Mouse (Mus musculus): ENCODE results near the gene Ipo13. TPM values are rescaled to one million over a fixed set of nuclear protein-coding genes. Genes with fewer than 3 reads are reported as not detected.

The Ipo13 gene
- polyA plus RNA-seq, 1 experiment, result 95.3 TPM

- Histone ChIP-seq H3K4me1 (ENCODE audit: control insufficient read depth, insufficient read depth, low read length) (peaks cover 43% of the 10 kb centered on the region), H3K4me3 (ENCODE audit: insufficient read depth, low read length) (peak overlapping the region; percentile 79)
Measured at GRCm38 (mm10) chr4:117916386-117916785, 1.6 kb upstream of the Ipo13 start.

GRCm38 (mm10) chr4:117915489-117916105 lies 798 bp upstream of the Ipo13 start:
- H3K4me3 ChIP-seq (ENCODE audit: insufficient read depth, low read length), result peak overlapping the region; percentile 79
- no peak for TF ChIP-seq CTCF (IDR thresholded peaks at IDR 0.05; ENCODE audit: low read depth, low read length)
- TF ChIP-seq POLR2A (IDR thresholded peaks at IDR 0.05; ENCODE audit: borderline replicate concordance, low read depth, low read length), result no peak
- peak overlapping the region; percentile 98 for H3K27ac ChIP-seq (ENCODE audit: insufficient read depth, low read depth, low read length)
- peaks cover 43% of the 10 kb centered on the region for H3K4me1 ChIP-seq (ENCODE audit: control insufficient read depth, insufficient read depth, low read length)

More at GRCm38 (mm10) chr4:117916386-117916785, 1.6 kb upstream of the Ipo13 start:
- TF ChIP-seq POLR2A (IDR thresholded peaks at IDR 0.05; ENCODE audit: borderline replicate concordance, low read depth, low read length) (no peak), CTCF (IDR thresholded peaks at IDR 0.05; ENCODE audit: low read depth, low read length) (no peak)
- peak overlapping the region; percentile 98 for H3K27ac ChIP-seq (ENCODE audit: insufficient read depth, low read depth, low read length)

GRCm38 (mm10) chr4:117914031-117914430 lies 768 bp downstream of the Ipo13 start:
- H3K4me1 ChIP-seq (ENCODE audit: control insufficient read depth, insufficient read depth, low read length), result peaks cover 46% of the 10 kb centered on the region
- TF ChIP-seq POLR2A (IDR thresholded peaks at IDR 0.05; ENCODE audit: borderline replicate concordance, low read depth, low read length) (no peak), CTCF (IDR thresholded peaks at IDR 0.05; ENCODE audit: low read depth, low read length) (no peak)
- no peak overlapping the region for H3K27ac ChIP-seq (ENCODE audit: insufficient read depth, low read depth, low read length)
- H3K4me3 ChIP-seq (ENCODE audit: insufficient read depth, low read length), result peak overlapping the region; percentile 79

GRCm38 (mm10) chr4:117913421-117913820 lies 1.4 kb downstream of the Ipo13 start:
- H3K4me1 ChIP-seq (ENCODE audit: control insufficient read depth, insufficient read depth, low read length), result peaks cover 46% of the 10 kb centered on the region
- H3K27ac ChIP-seq (ENCODE audit: insufficient read depth, low read depth, low read length), result no peak overlapping the region
- H3K4me3 ChIP-seq (ENCODE audit: insufficient read depth, low read length), result peak overlapping the region; percentile 79
- TF ChIP-seq CTCF (IDR thresholded peaks at IDR 0.05; ENCODE audit: low read depth, low read length), result no peak
- no peak for TF ChIP-seq POLR2A (IDR thresholded peaks at IDR 0.05; ENCODE audit: borderline replicate concordance, low read depth, low read length)

GRCm38 (mm10) chr4:117912685-117913273 lies 2.0 kb downstream of the Ipo13 start:
- peaks cover 45% of the 10 kb centered on the region for H3K4me1 ChIP-seq (ENCODE audit: control insufficient read depth, insufficient read depth, low read length)
- TF ChIP-seq CTCF (IDR thresholded peaks at IDR 0.05; ENCODE audit: low read depth, low read length) (no peak), POLR2A (IDR thresholded peaks at IDR 0.05; ENCODE audit: borderline replicate concordance, low read depth, low read length) (no peak)
- no peak overlapping the region for H3K27ac ChIP-seq (ENCODE audit: insufficient read depth, low read depth, low read length)
- peak overlapping the region; percentile 79; the same call in 1 of the 2 replicates for H3K4me3 ChIP-seq (ENCODE audit: insufficient read depth, low read length)

GRCm38 (mm10) chr4:117912131-117912561 lies 2.7 kb downstream of the Ipo13 start:
- Histone ChIP-seq H3K27ac (ENCODE audit: insufficient read depth, low read depth, low read length) (no peak overlapping the region), H3K4me3 (ENCODE audit: insufficient read depth, low read length) (no peak overlapping the region), H3K4me1 (ENCODE audit: control insufficient read depth, insufficient read depth, low read length) (peaks cover 42% of the 10 kb centered on the region)
- TF ChIP-seq POLR2A (IDR thresholded peaks at IDR 0.05; ENCODE audit: borderline replicate concordance, low read depth, low read length) (no peak), CTCF (IDR thresholded peaks at IDR 0.05; ENCODE audit: low read depth, low read length) (no peak)

- Histone ChIP-seq H3K4me3 (ENCODE audit: insufficient read depth, low read length) (no peak overlapping the region), H3K27ac (ENCODE audit: insufficient read depth, low read depth, low read length) (no peak overlapping the region), H3K4me1 (ENCODE audit: control insufficient read depth, insufficient read depth, low read length) (peaks cover 38% of the 10 kb centered on the region)
- TF ChIP-seq POLR2A (IDR thresholded peaks at IDR 0.05; ENCODE audit: borderline replicate concordance, low read depth, low read length), result no peak
- no peak for TF ChIP-seq CTCF (IDR thresholded peaks at IDR 0.05; ENCODE audit: low read depth, low read length)
Measured at GRCm38 (mm10) chr4:117908834-117909453, 5.9 kb downstream of the Ipo13 start.

- Histone ChIP-seq H3K4me3 (ENCODE audit: insufficient read depth, low read length) (no peak overlapping the region), H3K4me1 (ENCODE audit: control insufficient read depth, insufficient read depth, low read length) (peaks cover 27% of the 10 kb centered on the region), H3K27ac (ENCODE audit: insufficient read depth, low read depth, low read length) (no peak overlapping the region)
- no peak for TF ChIP-seq POLR2A (IDR thresholded peaks at IDR 0.05; ENCODE audit: borderline replicate concordance, low read depth, low read length)
- no peak for TF ChIP-seq CTCF (IDR thresholded peaks at IDR 0.05; ENCODE audit: low read depth, low read length)
Measured at GRCm38 (mm10) chr4:117906196-117906595, 8.6 kb downstream of the Ipo13 start.

GRCm38 (mm10) chr4:117904761-117905160 lies 10.0 kb downstream of the Ipo13 start:
- Histone ChIP-seq H3K4me1 (ENCODE audit: control insufficient read depth, insufficient read depth, low read length) (peaks cover 22% of the 10 kb centered on the region), H3K27ac (ENCODE audit: insufficient read depth, low read depth, low read length) (no peak overlapping the region), H3K4me3 (ENCODE audit: insufficient read depth, low read length) (no peak overlapping the region)
- TF ChIP-seq POLR2A (IDR thresholded peaks at IDR 0.05; ENCODE audit: borderline replicate concordance, low read depth, low read length) (no peak), CTCF (IDR thresholded peaks at IDR 0.05; ENCODE audit: low read depth, low read length) (no peak)

GRCm38 (mm10) chr4:117904094-117904493 lies 10.7 kb downstream of the Ipo13 start:
- no peak for TF ChIP-seq CTCF (IDR thresholded peaks at IDR 0.05; ENCODE audit: low read depth, low read length)
- no peak for TF ChIP-seq POLR2A (IDR thresholded peaks at IDR 0.05; ENCODE audit: borderline replicate concordance, low read depth, low read length)
- peaks cover 20% of the 10 kb centered on the region for H3K4me1 ChIP-seq (ENCODE audit: control insufficient read depth, insufficient read depth, low read length)
- H3K27ac ChIP-seq (ENCODE audit: insufficient read depth, low read depth, low read length), result no peak overlapping the region
- no peak overlapping the region for H3K4me3 ChIP-seq (ENCODE audit: insufficient read depth, low read length)
